Mouse (Mus musculus): ENCODE measurements around the gene Ppm1k. TPM values are rescaled to one million over a fixed set of nuclear protein-coding genes. Genes with fewer than 3 reads are reported as not detected.
"Not testable (repeated sequence)": the region's sequence is repeated elsewhere in the genome, so short reads cannot be mapped to it uniquely, and the experiment has no call there.

Ppm1k gene
- polyA plus RNA-seq, 1 experiment from 2014 or later = 8.2 TPM

DNA sequence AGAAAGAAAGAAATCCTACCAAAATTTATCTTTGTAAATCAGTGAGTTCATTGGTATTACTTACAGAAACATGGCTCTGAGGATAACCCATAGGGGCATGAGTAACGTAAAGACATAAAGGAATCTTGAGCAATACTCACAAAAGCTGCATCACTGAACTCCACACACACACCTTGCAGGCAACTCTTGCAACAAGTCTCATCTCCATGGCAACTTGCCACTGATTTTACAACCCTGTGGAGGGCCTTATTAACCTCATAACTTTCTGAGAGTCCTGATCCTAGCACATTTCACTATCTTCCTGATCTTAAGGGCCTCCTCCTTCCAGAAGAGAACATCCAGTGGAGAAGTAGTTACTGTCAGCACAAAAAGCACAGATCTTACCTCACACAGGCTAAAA lies 28.2 kb upstream of the Ppm1k start:
- WGBS = 88% methylated on average over 1 of the region's 1 CpGs
- Histone ChIP-seq H3K9ac (ENCODE audit: low read depth, low read length) (no peak overlapping the region), H3K36me3 (ENCODE audit: control insufficient read depth, insufficient read depth, low read length) (no peaks in the 10 kb centered on the region), H3K4me3 (ENCODE audit: low read depth, low read length) (no peak overlapping the region), H3K27ac (ENCODE audit: low read depth, low read length) (no peak overlapping the region), H3K4me1 (replicated peaks; ENCODE audit: control insufficient read depth, insufficient read depth, low read length) (no peaks in the 10 kb centered on the region), H3K9me3 (ENCODE audit: control insufficient read depth, low read length) (no peaks in the 10 kb centered on the region), H3K4me2 (replicated peaks; ENCODE audit: low read depth, low read length) (no peak overlapping the region), H3K27me3 (ENCODE audit: control insufficient read depth, insufficient read depth, low read length) (no peaks in the 10 kb centered on the region)
- no peak for DNase-seq (ENCODE audit: low spot score)
- no peak for ATAC-seq (ENCODE audit: low FRiP score)

DNA sequence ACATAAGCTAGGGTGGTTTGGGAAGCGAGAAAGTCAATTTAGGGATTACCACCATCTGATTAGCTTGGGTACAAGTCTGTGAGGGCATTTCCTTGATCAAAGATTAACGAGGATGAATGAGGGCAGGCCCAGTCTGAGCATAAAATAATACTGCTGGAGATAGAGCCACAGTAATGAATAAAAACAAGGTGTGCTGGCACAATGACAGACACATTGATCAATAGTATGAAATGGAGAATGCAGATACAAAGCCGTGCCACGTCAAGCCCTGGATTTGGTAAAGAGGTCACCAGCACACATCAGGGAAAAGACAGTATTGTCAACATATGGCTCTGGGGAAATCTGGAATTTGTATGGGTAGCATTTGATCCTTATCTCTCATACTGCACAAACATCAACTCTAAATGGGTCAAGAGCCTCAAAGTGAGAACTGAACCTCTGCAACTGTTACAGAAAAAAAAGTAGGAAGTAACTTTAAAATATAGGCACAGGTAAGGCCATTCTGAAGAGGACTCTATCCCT lies 22.6 kb upstream of the Ppm1k start:
- no peak overlapping the region for H3K4me3 ChIP-seq (ENCODE audit: low read depth, low read length)
- ATAC-seq (ENCODE audit: low FRiP score) = no peak
- H3K4me1 ChIP-seq (replicated peaks; ENCODE audit: control insufficient read depth, insufficient read depth, low read length) = no peaks in the 10 kb centered on the region
- no peaks in the 10 kb centered on the region for H3K27me3 ChIP-seq (ENCODE audit: control insufficient read depth, insufficient read depth, low read length)
- no peaks in the 10 kb centered on the region for H3K36me3 ChIP-seq (ENCODE audit: control insufficient read depth, insufficient read depth, low read length)
- no peak for DNase-seq (ENCODE audit: low spot score)
- WGBS = 62% methylated on average over 4 of the region's 4 CpGs
- H3K9me3 ChIP-seq (ENCODE audit: control insufficient read depth, low read length) = no peaks in the 10 kb centered on the region
- no peak overlapping the region for H3K27ac ChIP-seq (ENCODE audit: low read depth, low read length)
- H3K4me2 ChIP-seq (replicated peaks; ENCODE audit: low read depth, low read length) = no peak overlapping the region
- H3K9ac ChIP-seq (ENCODE audit: low read depth, low read length) = no peak overlapping the region

DNA sequence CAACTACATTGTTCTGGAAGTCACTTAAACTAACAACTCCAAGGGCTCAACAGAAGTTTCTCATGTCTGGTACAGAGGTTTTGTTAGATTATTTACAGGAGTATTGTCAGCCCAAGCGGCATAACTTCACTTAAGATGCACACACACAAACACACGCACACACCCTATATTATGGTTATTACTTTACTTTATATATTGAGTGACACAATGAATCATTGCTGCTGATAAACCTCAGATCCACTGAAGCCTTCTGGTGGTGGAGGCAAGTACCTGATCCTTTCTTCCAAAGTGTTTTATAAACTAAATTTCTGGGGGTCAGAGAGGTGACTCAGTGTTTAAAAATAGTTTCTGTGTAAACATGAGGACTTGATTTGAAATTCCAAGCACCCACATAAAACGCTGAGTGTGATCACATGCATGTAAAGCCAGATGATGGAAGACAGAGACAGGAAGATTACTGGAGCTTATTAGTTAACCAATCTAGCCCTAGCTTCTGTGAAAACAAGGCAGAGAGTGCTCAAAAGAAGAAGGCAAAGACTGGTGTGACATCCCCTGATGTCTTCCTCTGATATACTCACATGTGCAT lies 16.0 kb upstream of the Ppm1k start:
- no peak for DNase-seq (ENCODE audit: low spot score)
- Histone ChIP-seq H3K4me2 (replicated peaks; ENCODE audit: low read depth, low read length) (no peak overlapping the region), H3K9ac (ENCODE audit: low read depth, low read length) (no peak overlapping the region), H3K27ac (ENCODE audit: low read depth, low read length) (no peak overlapping the region), H3K4me1 (replicated peaks; ENCODE audit: control insufficient read depth, insufficient read depth, low read length) (no peaks in the 10 kb centered on the region), H3K4me3 (ENCODE audit: low read depth, low read length) (no peak overlapping the region), H3K36me3 (ENCODE audit: control insufficient read depth, insufficient read depth, low read length) (no peaks in the 10 kb centered on the region), H3K27me3 (ENCODE audit: control insufficient read depth, insufficient read depth, low read length) (no peaks in the 10 kb centered on the region), H3K9me3 (ENCODE audit: control insufficient read depth, low read length) (no peaks in the 10 kb centered on the region)
- ATAC-seq (ENCODE audit: low FRiP score) = no peak
- WGBS = 78% methylated on average over 3 of the region's 3 CpGs

DNA sequence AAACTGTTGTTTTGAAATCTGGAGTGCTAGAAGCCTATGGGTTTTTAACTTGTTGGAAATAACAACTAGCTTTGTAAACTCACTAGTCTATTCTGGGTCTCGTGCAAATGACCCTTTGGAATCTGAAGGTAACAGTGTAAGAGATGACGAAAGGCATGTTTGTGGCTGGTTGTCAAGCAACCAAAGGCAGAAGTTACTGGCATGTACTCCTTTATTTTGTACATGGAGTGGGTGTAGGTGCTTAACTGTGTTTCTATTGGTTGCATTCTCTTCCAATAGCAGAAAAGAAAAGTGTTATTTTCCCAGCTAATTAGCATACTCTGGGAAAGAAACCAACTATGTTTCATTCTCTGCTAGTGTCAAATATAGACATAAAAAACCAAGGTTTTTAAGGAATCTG lies 9.6 kb upstream of the Ppm1k start:
- H3K9me3 ChIP-seq (ENCODE audit: control insufficient read depth, low read length) = no peaks in the 10 kb centered on the region
- no peak overlapping the region for H3K9ac ChIP-seq (ENCODE audit: low read depth, low read length)
- H3K4me3 ChIP-seq (ENCODE audit: low read depth, low read length) = no peak overlapping the region
- H3K27me3 ChIP-seq (ENCODE audit: control insufficient read depth, insufficient read depth, low read length) = no peaks in the 10 kb centered on the region
- WGBS = 70% methylated on average over 2 of the region's 2 CpGs
- H3K4me1 ChIP-seq (replicated peaks; ENCODE audit: control insufficient read depth, insufficient read depth, low read length) = no peaks in the 10 kb centered on the region
- H3K27ac ChIP-seq (ENCODE audit: low read depth, low read length) = no peak overlapping the region
- no peak overlapping the region for H3K4me2 ChIP-seq (replicated peaks; ENCODE audit: low read depth, low read length)
- DNase-seq (ENCODE audit: low spot score) (no peak), ATAC-seq (ENCODE audit: low FRiP score) (no peak)
- no peaks in the 10 kb centered on the region for H3K36me3 ChIP-seq (ENCODE audit: control insufficient read depth, insufficient read depth, low read length)

DNA sequence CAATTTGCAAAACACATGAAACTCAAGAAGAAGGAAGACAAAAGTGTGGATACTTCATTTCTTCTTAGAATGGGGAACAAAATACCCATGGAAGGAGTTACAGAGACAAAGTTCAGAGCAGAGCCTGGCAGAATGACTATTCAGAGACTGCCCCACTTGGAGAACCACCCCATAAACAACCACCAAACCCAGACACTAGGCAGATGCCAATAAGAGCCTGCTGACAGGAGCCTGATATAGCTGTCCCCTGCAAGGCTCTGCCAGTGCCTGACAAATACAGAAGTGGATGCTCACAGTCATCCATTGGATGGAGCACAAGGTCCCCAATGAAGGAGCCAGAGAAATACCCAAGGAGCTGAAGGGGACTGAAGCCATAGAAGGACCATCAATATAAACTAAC lies 8.3 kb upstream of the Ppm1k start:
- not testable (repeated sequence) for H3K9me3 ChIP-seq (ENCODE audit: control insufficient read depth, low read length); H3K9ac ChIP-seq (ENCODE audit: low read depth, low read length); H3K4me2 ChIP-seq (replicated peaks; ENCODE audit: low read depth, low read length); DNase-seq (ENCODE audit: low spot score); H3K4me3 ChIP-seq (ENCODE audit: low read depth, low read length); H3K36me3 ChIP-seq (ENCODE audit: control insufficient read depth, insufficient read depth, low read length); ATAC-seq (ENCODE audit: low FRiP score); H3K27ac ChIP-seq (ENCODE audit: low read depth, low read length); H3K4me1 ChIP-seq (replicated peaks; ENCODE audit: control insufficient read depth, insufficient read depth, low read length); H3K27me3 ChIP-seq (ENCODE audit: control insufficient read depth, insufficient read depth, low read length)

DNA sequence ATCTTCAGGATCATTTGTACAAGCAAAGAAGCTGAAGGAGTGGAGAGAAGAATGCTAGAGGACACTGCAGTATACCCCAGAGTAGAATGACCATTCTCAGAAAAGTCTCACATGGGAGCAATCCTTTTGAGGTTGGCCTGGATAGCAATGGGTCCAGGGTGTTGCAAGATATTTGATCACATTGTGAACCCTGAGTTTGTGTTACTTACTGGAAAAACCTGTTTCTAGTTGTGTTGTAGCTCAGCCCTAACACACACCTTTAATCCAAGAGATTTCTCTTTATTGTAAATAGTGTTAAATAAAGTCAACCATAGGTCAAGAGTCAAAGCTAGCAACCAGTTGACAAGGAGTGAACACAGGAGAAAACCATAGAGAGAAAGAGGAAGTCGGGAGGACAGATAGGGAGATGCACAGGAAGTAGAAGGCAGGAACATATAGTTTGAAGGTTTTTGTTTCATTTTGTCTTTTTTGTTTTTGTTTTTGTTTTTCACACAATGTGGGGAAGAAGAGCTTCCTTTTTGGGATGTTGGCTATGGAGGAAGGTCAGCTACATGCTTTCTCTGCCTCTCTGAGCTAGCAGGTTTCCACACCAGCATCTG lies 6.6 kb upstream of the Ppm1k start:
- no peak overlapping the region for H3K4me3 ChIP-seq (ENCODE audit: low read depth, low read length)
- no peak for DNase-seq (ENCODE audit: low spot score)
- H3K9ac ChIP-seq (ENCODE audit: low read depth, low read length) = no peak overlapping the region
- no peaks in the 10 kb centered on the region for H3K36me3 ChIP-seq (ENCODE audit: control insufficient read depth, insufficient read depth, low read length)
- H3K27ac ChIP-seq (ENCODE audit: low read depth, low read length) = no peak overlapping the region
- no peaks in the 10 kb centered on the region for H3K9me3 ChIP-seq (ENCODE audit: control insufficient read depth, low read length)
- WGBS = 91% methylated on average over 1 of the region's 1 CpGs
- no peak overlapping the region for H3K4me2 ChIP-seq (replicated peaks; ENCODE audit: low read depth, low read length)
- no peak for ATAC-seq (ENCODE audit: low FRiP score)
- H3K27me3 ChIP-seq (ENCODE audit: control insufficient read depth, insufficient read depth, low read length) = no peaks in the 10 kb centered on the region
- H3K4me1 ChIP-seq (replicated peaks; ENCODE audit: control insufficient read depth, insufficient read depth, low read length) = no peaks in the 10 kb centered on the region

DNA sequence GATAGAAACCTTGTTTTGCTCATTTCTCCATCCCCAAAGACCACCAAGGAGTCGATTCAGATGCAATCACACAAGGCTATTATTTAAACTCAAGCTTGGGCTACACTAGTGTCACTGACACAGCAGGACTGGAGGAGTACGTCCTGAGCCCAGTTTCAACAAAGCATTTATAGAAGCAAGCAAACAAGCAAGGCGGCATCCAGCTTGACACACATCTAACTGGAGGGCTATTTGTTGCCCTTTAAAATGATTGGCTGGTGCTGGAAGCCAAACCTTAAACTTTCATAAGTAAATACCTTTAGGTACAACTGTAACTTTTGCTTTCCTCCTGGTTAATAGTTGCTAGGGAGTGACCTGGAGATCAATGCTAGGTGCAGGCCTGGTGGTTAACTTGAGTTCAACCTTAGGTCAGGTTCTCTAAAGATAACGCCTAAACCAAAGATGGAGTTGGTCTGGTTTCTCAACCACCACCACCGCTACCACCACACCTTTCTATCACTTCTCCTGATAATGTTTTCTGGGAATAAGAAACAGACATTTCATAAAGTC lies 5.8 kb upstream of the Ppm1k start:
- no peaks in the 10 kb centered on the region for H3K9me3 ChIP-seq (ENCODE audit: control insufficient read depth, low read length)
- no peak overlapping the region for H3K4me3 ChIP-seq (ENCODE audit: low read depth, low read length)
- no peak overlapping the region for H3K27ac ChIP-seq (ENCODE audit: low read depth, low read length)
- no peaks in the 10 kb centered on the region for H3K27me3 ChIP-seq (ENCODE audit: control insufficient read depth, insufficient read depth, low read length)
- no peak overlapping the region for H3K9ac ChIP-seq (ENCODE audit: low read depth, low read length)
- DNase-seq (ENCODE audit: low spot score) (no peak), ATAC-seq (ENCODE audit: low FRiP score) (no peak)
- WGBS = 80% methylated on average over 5 of the region's 5 CpGs
- no peaks in the 10 kb centered on the region for H3K4me1 ChIP-seq (replicated peaks; ENCODE audit: control insufficient read depth, insufficient read depth, low read length)
- no peak overlapping the region for H3K4me2 ChIP-seq (replicated peaks; ENCODE audit: low read depth, low read length)
- no peaks in the 10 kb centered on the region for H3K36me3 ChIP-seq (ENCODE audit: control insufficient read depth, insufficient read depth, low read length)

DNA sequence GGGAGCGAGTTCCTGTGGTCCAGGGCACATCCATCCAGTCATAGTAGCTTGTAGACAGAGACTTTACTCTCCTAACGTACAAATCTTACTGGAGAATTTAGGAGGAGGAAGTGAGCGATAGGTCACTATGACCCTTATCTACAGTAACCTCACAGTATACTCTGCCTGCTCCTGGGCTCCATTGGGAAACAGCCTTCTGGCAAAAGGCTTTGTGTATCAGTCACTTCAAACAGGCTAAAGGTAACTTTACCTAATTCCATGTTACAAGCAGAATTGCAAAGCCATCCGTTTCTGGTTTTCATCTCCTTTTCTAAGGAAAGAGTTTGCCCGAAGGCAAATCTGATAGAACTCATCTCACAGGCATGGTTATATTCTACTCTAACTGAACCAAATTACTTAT lies 2.6 kb upstream of the Ppm1k start:
- Histone ChIP-seq H3K36me3 (ENCODE audit: control insufficient read depth, insufficient read depth, low read length) (no peaks in the 10 kb centered on the region), H3K4me2 (replicated peaks; ENCODE audit: low read depth, low read length) (no peak overlapping the region), H3K4me1 (replicated peaks; ENCODE audit: control insufficient read depth, insufficient read depth, low read length) (0 out of 2 replicates have a peak, but pooled peaks cover 2% of the 10 kb centered on the region), H3K27ac (ENCODE audit: low read depth, low read length) (no peak overlapping the region), H3K9ac (ENCODE audit: low read depth, low read length) (no peak overlapping the region), H3K27me3 (ENCODE audit: control insufficient read depth, insufficient read depth, low read length) (no peaks in the 10 kb centered on the region), H3K4me3 (ENCODE audit: low read depth, low read length) (no peak overlapping the region), H3K9me3 (ENCODE audit: control insufficient read depth, low read length) (no peaks in the 10 kb centered on the region)
- 87% methylated on average over 5 of the region's 5 CpGs for WGBS
- ATAC-seq (ENCODE audit: low FRiP score) (no peak), DNase-seq (ENCODE audit: low spot score) (no peak)

Measured in hindbrain, embryonic 11.5 days (tissue).